8 mouse cellular contexts compared by ENCODE assay signal in genomic region chr11:98588833-98589281, GRCm38 (mm10). TPM values are rescaled to one million over a fixed set of nuclear protein-coding genes. Genes with fewer than 3 reads are reported as not detected.
DNase-seq lines count a peak whose midpoint lies in the region; ATAC-seq and TF ChIP-seq lines count a peak whose summit lies in the region.
"Had no signal": no experiment of that assay in that cellular context is flagged by ENCODE, and none has a peak within 500 bp of the region (broad histone marks: within the 10 kb centered on the region; RNA-seq: fewer than 3 reads in every experiment).

No protein-coding gene starts in this region.

- no peak for ATAC-seq in heart, embryonic 12.5 days (ENCODE audit: insufficient number of reproducible peaks, low FRiP score)
- no peak for ATAC-seq in liver, postnatal 0 days
- no peak for ATAC-seq in megakaryocyte progenitor cell, adult 5-6 weeks (replicated peaks; ENCODE audit: poor library complexity)

- no peak for TF ChIP-seq CTCF in liver, adult 2 months (IDR thresholded peaks at IDR 0.05; ENCODE audit: low read depth, low read length)
- no peak for TF ChIP-seq CTCF in liver, postnatal 0 days (IDR thresholded peaks at IDR 0.05; ENCODE audit: low read depth)

- DNase-seq in liver, adult 2 months (ENCODE audit: extremely low read depth, low read depth, low spot score) = peak; percentile 75
- DNase-seq in liver = no peak
- peak; percentile 61 for DNase-seq in adrenal gland, adult 8-10 months
- no peak for DNase-seq in liver, postnatal 0 days
- no peak for DNase-seq in frontal cortex, postnatal 36 days (ENCODE audit: low spot score in 2 of 2)

- no peak for TF ChIP-seq POLR2A in liver, adult 2 months (IDR thresholded peaks at IDR 0.05; ENCODE audit: extremely low read depth, insufficient read depth, low read length)

- H3K79me2 ChIP-seq in liver, adult 2 months (ENCODE audit: control insufficient read depth, insufficient read depth, low read length) = peaks cover 16% of the 10 kb centered on the region

- H3K4me2 ChIP-seq in heart, embryonic 12.5 days = peak overlapping the region; percentile 88
- peak overlapping the region; percentile 88 for H3K4me2 ChIP-seq in liver, postnatal 0 days (ENCODE audit: low read depth, low read length)

- H3K9me3 ChIP-seq in heart, embryonic 12.5 days (replicated peaks) = no peaks in the 10 kb centered on the region
- H3K9me3 ChIP-seq in liver, postnatal 0 days (ENCODE audit: low read length) = no peaks in the 10 kb centered on the region
- H3K9me3 ChIP-seq: limb, embryonic 12.5 days had no signal

- H3K27me3 ChIP-seq in liver, adult 2 months (ENCODE audit: control insufficient read depth, insufficient read depth, low read length) = no peaks in the 10 kb centered on the region
- no peaks in the 10 kb centered on the region for H3K27me3 ChIP-seq in heart, embryonic 12.5 days (replicated peaks)
- H3K27me3 ChIP-seq in liver, postnatal 0 days (ENCODE audit: insufficient read depth, low read length) = no peaks in the 10 kb centered on the region

- peak overlapping the region; percentile 56 for H3K27ac ChIP-seq in liver, adult 2 months (replicated peaks; ENCODE audit: insufficient read depth, low read depth, low read length)
- peak overlapping the region; percentile 99 for H3K27ac ChIP-seq in heart, embryonic 12.5 days (ENCODE audit: poor library complexity, severe bottlenecking)
- peak overlapping the region; percentile 95 for H3K27ac ChIP-seq in liver, postnatal 0 days (ENCODE audit: low read depth)

- WGBS in liver, adult 2 months = 13% methylated on average over 6 of the region's 6 CpGs
- WGBS in heart, embryonic 12.5 days = 32% methylated on average over 6 of the region's 6 CpGs
- 55% methylated on average over 6 of the region's 6 CpGs for WGBS in liver, postnatal 0 days (ENCODE audit: insufficient replicate concordance)

- peaks cover 32% of the 10 kb centered on the region for H3K4me1 ChIP-seq in liver, adult 2 months (ENCODE audit: control insufficient read depth, insufficient read depth, low read length)
- peaks cover 63% of the 10 kb centered on the region for H3K4me1 ChIP-seq in heart, embryonic 12.5 days (replicated peaks)
- peaks cover 43% of the 10 kb centered on the region for H3K4me1 ChIP-seq in liver, postnatal 0 days (ENCODE audit: insufficient read depth)

- TF ChIP-seq EP300 in liver, postnatal 0 days (IDR thresholded peaks at IDR 0.05; ENCODE audit: low read depth) = no peak

- H3K4me3 ChIP-seq in liver, adult 2 months (ENCODE audit: insufficient read depth, low read depth, low read length) = no peak overlapping the region
- H3K4me3 ChIP-seq in heart, embryonic 12.5 days = no peak overlapping the region
- H3K4me3 ChIP-seq in liver, postnatal 0 days (ENCODE audit: low read depth, low read length) = no peak overlapping the region

- H3K9ac ChIP-seq in liver, adult 2 months (ENCODE audit: low read depth, low read length) = no peak overlapping the region
- H3K9ac ChIP-seq in heart, embryonic 12.5 days = no peak overlapping the region
- no peak overlapping the region; the same call in 1 of the 2 replicates for H3K9ac ChIP-seq in liver, postnatal 0 days (replicated peaks)

- H3K36me3 ChIP-seq in liver, adult 2 months (ENCODE audit: control insufficient read depth, insufficient read depth, low read length) = no peaks in the 10 kb centered on the region
- H3K36me3 ChIP-seq in heart, embryonic 12.5 days = peaks cover 3% of the 10 kb centered on the region; the same call in 1 of the 2 replicates
- no peaks in the 10 kb centered on the region for H3K36me3 ChIP-seq in liver, postnatal 0 days (replicated peaks; ENCODE audit: insufficient read depth, low read length)

RNA-seq across cellular contexts. Expression of gene Ormdl3, which starts 1.7 kb away (rescaled TPM):
- total RNA-seq in liver, adult 2 months (2014; rRNA removed) = 48.3 and 62.0 TPM in 2 replicates
- polyA plus RNA-seq in liver, adult 2 months (2012; rRNA removed) = 119 and 166 TPM in 2 replicates
- 100 to 1,000 TPM; 102 to 147 (median 129) TPM for total RNA-seq in adrenal gland, adult 8-10 months (2022)
- 66.9 and 71.0 TPM in 2 replicates for polyA plus RNA-seq in heart, embryonic 12.5 days (2016; fragmentation: Nextera tagmentation; extraction: Ambion mirVana)
- 39.3 and 42.0 TPM in 2 replicates for polyA plus RNA-seq in liver, postnatal 0 days (2015; fragmentation: Nextera tagmentation; extraction: Ambion mirVana)
- 5.5 and 7.7 TPM in 2 replicates for total RNA-seq in megakaryocyte progenitor cell, adult 5-6 weeks (2015)
- 7.2 and 10.6 TPM in 2 replicates for total RNA-seq in megakaryocyte progenitor cell, adult 5-6 weeks (2017)

RNA-seq across cellular contexts. Expression of gene Lrrc3c, which starts 9.2 kb away (rescaled TPM):
- not detected in 2 replicates for total RNA-seq in liver, adult 2 months (2014; rRNA removed)
- not detected in 2 replicates for polyA plus RNA-seq in liver, adult 2 months (2012; rRNA removed)
- total RNA-seq in adrenal gland, adult 8-10 months (2022) = not detected
- not detected in 2 replicates for polyA plus RNA-seq in heart, embryonic 12.5 days (2016; fragmentation: Nextera tagmentation; extraction: Ambion mirVana)
- not detected in 2 replicates for polyA plus RNA-seq in liver, postnatal 0 days (2015; fragmentation: Nextera tagmentation; extraction: Ambion mirVana)
- total RNA-seq in megakaryocyte progenitor cell, adult 5-6 weeks (2015) = not detected in 2 replicates
- total RNA-seq in megakaryocyte progenitor cell, adult 5-6 weeks (2017) = not detected in 2 replicates
- polyA plus RNA-seq: limb, embryonic 12.5 days had no signal

RNA-seq across cellular contexts. Expression of gene Gm12355, which starts 36.6 kb away (rescaled TPM):
- not detected in 2 replicates for total RNA-seq in liver, adult 2 months (2014; rRNA removed)
- polyA plus RNA-seq in liver, adult 2 months (2012; rRNA removed) = not detected in 2 replicates
- total RNA-seq in adrenal gland, adult 8-10 months (2022) = 10 to 100 TPM; 12.6 to 16.2 (median 14.5) TPM
- polyA plus RNA-seq in heart, embryonic 12.5 days (2016; fragmentation: Nextera tagmentation; extraction: Ambion mirVana) = 0.18 and 0.47 TPM in 2 replicates
- polyA plus RNA-seq in liver, postnatal 0 days (2015; fragmentation: Nextera tagmentation; extraction: Ambion mirVana) = 0.33 and 0.39 TPM in 2 replicates
- total RNA-seq in megakaryocyte progenitor cell, adult 5-6 weeks (2015) = 9.7 and 12.5 TPM in 2 replicates
- 3.2 and 5.2 TPM in 2 replicates for total RNA-seq in megakaryocyte progenitor cell, adult 5-6 weeks (2017)

RNA-seq across cellular contexts. Expression of gene Gsdma3, which starts 37.3 kb away (rescaled TPM):
- total RNA-seq in liver, adult 2 months (2014; rRNA removed) = not detected in 2 replicates
- polyA plus RNA-seq in liver, adult 2 months (2012; rRNA removed) = not detected in 2 replicates
- 10 to 100 TPM in 1 of 4 experiments, 1 to 10 TPM in 3; 1.5 to 14.3 (median 4.9) TPM for total RNA-seq in adrenal gland, adult 8-10 months (2022)
- not detected in 2 replicates for polyA plus RNA-seq in heart, embryonic 12.5 days (2016; fragmentation: Nextera tagmentation; extraction: Ambion mirVana)
- not detected in 2 replicates for polyA plus RNA-seq in liver, postnatal 0 days (2015; fragmentation: Nextera tagmentation; extraction: Ambion mirVana)
- total RNA-seq in megakaryocyte progenitor cell, adult 5-6 weeks (2015) = not detected in 2 replicates
- not detected in 2 replicates for total RNA-seq in megakaryocyte progenitor cell, adult 5-6 weeks (2017)
- polyA plus RNA-seq: limb, embryonic 12.5 days had no signal

RNA-seq across cellular contexts. Expression of gene Zpbp2, which starts 38.0 kb away (rescaled TPM):
- total RNA-seq in liver, adult 2 months (2014; rRNA removed) = 0.28 and 0.94 TPM in 2 replicates
- 0.09 TPM in 1 of 2 replicates, not detected in the other for polyA plus RNA-seq in liver, adult 2 months (2012; rRNA removed)
- 1 to 10 TPM in 1 of 4 experiments, under 1 TPM in 2, not detected in 1; 0.51 to 1.1 (median 0.74) TPM for total RNA-seq in adrenal gland, adult 8-10 months (2022)
- polyA plus RNA-seq in heart, embryonic 12.5 days (2016; fragmentation: Nextera tagmentation; extraction: Ambion mirVana) = 0.28 and 0.52 TPM in 2 replicates
- 0.65 and 1.1 TPM in 2 replicates for polyA plus RNA-seq in liver, postnatal 0 days (2015; fragmentation: Nextera tagmentation; extraction: Ambion mirVana)
- 0.17 TPM in 1 of 2 replicates, not detected in the other for total RNA-seq in megakaryocyte progenitor cell, adult 5-6 weeks (2015)
- total RNA-seq in megakaryocyte progenitor cell, adult 5-6 weeks (2017) = 0.10 TPM in 1 of 2 replicates, not detected in the other
- polyA plus RNA-seq: limb, embryonic 12.5 days had no signal

Comparison
In these comparisons a context has a peak if more than half of its experiments do, and no peak if none do; other contexts are left out.
1. DNase-seq: peak in liver, adult 2 months (single experiment) and adrenal gland, adult 8-10 months (single experiment); none in liver (single experiment), liver, postnatal 0 days (single experiment) and frontal cortex, postnatal 36 days (0 of 2).
2. Peak in every context shown above with its lines, with median percentiles within 50 percentile points of each other: H3K27ac ChIP-seq.